Mouse (Mus musculus) yolk sac, embryonic 10.5 days (tissue): ENCODE data around the gene Agxt.

Source experiments
- DNase-seq: peaks from one replicate; pipeline ENCODE4 v3.0.0-alpha.2; 2017; ENCODE audit warnings: low spot score

The Agxt gene

GRCm38 (mm10) chr1:93135036-93135526 lies at the start of gene Agxt:
Agxt (plus strand) TSS chr1:93135240.
- no peak for DNase-seq

DNA sequence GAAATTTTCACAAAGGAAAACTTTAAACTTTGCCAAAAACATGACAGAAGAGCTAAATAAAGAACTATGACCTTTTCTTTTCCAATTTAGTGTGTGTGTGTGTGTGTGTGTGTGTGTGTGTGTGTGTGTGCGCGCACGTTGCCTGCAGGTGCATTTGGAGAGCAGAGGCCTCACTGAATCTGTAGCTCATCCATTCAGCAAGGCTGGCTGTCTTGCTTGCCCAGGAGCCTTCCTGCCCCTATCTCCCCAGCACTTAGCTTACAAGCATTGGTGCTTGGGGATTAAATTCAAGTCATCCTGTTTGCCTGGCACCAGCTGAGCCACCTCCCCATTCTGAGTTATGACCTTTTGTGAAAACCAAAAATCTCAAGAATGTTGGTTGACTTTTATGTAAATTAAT lies 42.5 kb upstream of the Agxt start:
- no peak for DNase-seq

- DNase-seq, result no peak
These were observed 36.1 kb upstream of the Agxt start for GRCm38 (mm10) chr1:93098956-93099355.

GRCm38 (mm10) chr1:93100243-93100575 lies 34.8 kb upstream of the Agxt start:
- no peak for DNase-seq

DNA sequence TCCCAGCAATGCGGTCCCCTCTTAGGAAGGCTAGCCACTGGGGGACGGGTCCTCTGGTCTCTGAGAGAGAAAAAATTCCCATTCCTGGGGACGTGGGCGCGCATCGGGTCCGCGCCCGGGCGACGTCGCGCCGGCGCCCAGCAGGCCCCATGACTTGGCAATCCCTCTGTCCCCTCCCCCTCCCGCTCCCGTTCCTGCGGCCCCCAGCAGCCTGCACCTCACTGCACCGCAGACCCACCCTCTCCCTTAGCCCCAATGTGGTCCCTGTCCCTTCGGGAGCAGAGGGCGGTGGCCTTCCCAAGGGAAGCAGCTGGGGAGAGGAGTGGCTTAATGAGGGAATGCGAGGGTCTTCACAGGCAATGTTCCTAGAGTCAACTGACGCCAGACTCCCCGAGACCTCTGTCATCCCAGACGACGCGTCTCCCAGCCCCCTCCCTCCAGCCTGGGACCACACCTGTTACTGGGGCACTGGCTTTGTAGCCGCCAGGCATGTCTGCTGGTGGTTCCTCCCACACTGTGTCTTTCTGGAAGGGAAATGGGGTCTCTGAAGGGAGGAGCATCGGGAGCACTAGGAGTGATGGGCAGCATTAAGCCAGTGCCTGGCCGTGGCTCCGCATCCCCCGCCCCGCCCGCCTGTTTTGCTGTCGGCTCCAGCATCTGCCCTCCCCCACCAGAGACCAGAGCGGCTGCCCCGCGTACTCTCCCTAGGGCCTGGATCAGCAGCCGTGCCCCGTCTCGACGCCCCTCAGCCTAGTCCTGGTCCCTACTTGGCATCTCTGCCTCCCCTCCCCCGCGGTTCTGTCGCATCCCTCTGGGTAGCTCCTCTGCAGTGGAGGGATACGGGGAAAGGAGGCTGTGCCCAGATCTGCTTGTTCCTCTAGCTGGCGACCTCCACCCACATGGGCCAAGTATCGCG lies 34.2 kb upstream of the Agxt start:
- no peak for DNase-seq

GRCm38 (mm10) chr1:93101571-93102061 lies 33.4 kb upstream of the Agxt start, which contains the start of gene Kif1a:
Kif1a (minus strand) TSS chr1:93101951.
- no peak for DNase-seq

DNA sequence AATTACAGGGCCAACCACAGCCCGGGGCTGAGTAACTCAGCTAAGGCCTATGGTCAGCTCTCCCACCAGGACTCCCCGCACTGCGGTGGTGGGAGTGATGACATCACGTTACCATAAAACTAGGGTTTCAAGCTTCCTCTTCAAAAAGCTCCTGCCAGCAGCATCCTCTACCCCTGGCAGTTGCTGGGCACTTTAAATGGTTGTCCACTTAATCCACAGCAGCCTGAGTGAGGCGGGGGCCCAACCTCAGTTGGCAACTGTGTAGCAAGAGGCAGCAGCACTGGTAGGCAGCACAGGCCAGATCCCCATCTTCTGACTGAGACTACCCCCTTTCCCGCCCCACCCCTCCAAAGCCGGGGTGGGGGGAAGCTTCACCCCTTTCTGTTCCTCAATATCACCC lies 32.3 kb upstream of the Agxt start:
- DNase-seq, result no peak

DNA sequence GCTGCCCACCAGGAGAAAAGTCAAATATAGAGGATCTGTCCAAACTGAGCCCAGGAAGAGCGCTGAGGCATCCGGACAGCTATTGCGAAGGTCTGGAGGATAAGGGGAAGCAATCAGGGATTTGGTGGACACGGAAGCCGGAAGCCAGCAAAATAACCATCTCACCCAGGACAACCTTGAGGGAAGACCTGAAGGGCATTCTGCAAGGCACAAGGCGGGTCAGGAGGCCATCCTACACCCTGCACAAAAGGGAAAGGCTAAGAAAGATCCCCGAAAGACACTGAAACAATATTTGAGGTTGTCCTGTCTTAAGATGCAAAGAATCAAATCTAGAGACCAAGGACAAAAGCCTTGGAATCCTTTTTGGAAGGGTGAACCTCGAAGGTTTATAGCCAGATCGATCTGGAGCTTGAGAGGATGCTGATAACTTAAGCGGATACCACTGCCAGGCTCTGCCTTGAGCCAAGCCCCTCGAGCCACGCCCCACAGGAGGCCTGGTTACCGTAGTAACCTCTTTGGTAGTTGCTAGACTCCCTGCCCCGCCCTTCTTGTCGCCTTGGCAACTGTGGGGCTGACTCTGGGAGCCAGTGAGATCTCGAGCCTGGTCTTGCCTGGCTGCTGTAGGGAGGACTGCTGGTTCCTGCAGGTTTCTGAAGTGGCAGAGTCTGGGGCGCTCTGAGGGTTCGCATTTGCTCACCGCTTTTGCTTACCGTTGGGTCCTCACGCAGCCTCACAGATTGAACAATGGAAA lies 20.2 kb upstream of the Agxt start:
- DNase-seq, result peak; percentile 78

- DNase-seq, result no peak
These were observed 19.6 kb upstream of the Agxt start for GRCm38 (mm10) chr1:93115471-93115870.

- DNase-seq, result no peak
These were observed 16.2 kb upstream of the Agxt start for GRCm38 (mm10) chr1:93118816-93119215.

GRCm38 (mm10) chr1:93123179-93123854 lies 11.7 kb upstream of the Agxt start:
- no peak for DNase-seq

- DNase-seq, result no peak
These were observed 11.0 kb upstream of the Agxt start for GRCm38 (mm10) chr1:93124066-93124465.

- DNase-seq, result no peak
These were observed 9.8 kb upstream of the Agxt start for GRCm38 (mm10) chr1:93125256-93125655.

DNA sequence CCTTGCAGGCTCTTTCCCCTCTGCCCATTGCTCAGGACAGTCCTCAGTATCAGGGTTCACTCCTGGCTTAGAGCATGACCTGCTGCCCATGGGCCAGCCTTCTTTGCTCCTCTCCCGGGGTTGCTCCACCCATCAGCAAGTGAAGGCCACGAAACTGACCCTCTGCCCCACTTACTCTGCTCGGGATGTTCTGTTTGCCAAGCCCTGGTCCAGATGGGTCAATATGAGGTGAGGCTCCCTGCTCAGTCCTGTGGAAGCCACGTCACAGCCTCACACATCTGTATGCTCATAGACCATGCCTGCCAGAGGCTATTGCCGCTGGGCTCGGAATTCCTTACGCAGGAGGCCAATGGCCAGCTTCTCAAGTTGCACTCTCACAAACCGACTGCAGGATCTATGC lies 6.8 kb upstream of the Agxt start:
- no peak for DNase-seq

DNA sequence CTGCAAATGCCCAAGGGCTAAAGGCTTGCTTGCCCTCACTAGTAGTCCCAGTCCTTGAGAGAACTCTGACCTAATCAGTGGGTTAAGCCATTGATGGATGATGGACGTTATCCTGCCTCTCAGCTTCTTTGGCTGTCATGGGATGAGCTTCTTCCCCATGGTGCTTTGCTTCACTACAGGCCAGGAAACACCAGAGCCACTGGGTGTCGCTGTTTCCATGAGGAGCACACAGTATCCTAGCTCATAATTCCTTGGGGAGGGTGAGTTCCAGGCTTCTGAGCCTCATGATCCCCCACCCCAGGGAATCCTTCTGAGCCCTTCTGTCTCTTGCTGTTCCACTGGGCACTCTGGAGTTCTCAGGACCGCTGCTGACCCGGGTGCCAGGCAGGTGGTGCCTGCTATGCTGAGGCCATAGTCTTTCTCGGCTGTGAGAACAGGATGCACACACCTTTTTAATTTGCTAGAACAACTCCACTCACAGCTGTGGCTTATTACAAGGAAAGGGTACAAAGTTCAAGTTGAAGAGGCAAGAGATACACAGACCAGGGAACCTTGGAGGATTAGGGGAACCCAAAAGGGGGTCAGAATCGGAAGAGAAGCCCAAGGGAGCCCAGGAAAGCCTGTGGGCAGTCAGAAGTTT lies 6.2 kb upstream of the Agxt start:
- no peak for DNase-seq

- no peak for DNase-seq
These were observed 4.6 kb upstream of the Agxt start for GRCm38 (mm10) chr1:93130242-93130983.

DNA sequence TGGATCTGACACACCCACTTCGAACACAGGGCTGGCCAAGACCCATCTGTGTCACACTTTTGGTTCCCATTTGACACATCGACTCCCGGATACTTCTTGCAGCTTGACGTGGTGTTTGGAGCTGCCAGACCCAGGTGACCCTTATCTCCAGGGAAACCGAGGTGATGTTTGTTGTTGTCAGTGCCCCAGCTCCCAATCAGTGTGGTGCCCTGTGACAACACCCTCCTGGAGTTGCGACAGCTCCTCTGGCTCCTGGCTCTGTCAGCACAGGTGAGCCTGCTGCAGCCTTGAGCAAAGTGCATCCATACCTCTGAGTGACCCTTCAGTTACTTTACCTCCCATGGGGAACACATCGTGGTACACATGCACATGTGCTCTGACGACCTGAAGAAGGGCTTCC lies 2.4 kb upstream of the Agxt start:
- no peak for DNase-seq

DNA sequence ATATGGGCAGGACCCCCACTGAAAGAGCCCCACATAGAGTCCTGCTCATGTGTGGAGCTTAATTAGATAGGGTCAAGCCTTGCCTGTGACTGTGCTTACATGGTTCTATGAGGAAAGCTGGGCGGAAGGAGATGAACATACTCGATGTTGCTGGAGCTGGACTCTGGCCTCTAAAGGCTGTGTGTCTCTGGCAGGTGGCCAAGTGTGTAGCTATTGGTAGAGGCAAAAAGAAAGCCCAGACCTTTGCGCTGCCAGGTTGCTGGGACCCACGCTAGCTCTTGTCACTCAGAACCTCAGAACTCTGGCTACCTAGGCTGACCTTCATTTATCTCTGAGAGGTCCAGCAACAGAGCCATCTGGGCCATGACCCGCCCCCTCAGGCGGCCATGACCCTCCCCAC lies 3.5 kb downstream of the Agxt start:
- peak; percentile 62 for DNase-seq

GRCm38 (mm10) chr1:93139713-93140112 lies 4.7 kb downstream of the Agxt start:
- no peak for DNase-seq

GRCm38 (mm10) chr1:93142871-93143270 lies 7.8 kb downstream of the Agxt start:
- DNase-seq, result no peak

DNA sequence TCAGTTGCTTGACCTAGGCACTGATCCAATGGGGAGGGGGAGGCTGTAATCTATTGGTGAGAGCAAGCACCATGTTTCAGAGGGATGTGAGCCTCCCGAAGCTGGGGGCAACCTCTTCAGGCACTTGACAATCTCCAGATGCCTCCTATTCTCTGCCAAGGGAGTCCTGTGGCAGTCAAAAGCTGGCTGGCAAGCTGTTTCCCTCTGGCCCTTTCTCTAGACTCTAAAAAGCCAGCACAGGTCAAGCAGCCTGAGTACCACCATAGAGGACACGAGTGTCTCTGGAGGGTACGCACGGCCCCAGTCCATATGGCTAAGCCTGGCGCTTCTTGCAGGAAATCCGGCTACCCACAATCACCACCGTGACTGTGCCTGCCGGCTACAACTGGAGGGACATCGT lies 9.1 kb downstream of the Agxt start:
- no peak for DNase-seq
